Mouse (Mus musculus): Measurements from ENCODE around the gene Eif3i.
"Not testable (repeated sequence)": the region's sequence is repeated elsewhere in the genome, so short reads cannot be mapped to it uniquely, and the experiment has no call there.

DNA sequence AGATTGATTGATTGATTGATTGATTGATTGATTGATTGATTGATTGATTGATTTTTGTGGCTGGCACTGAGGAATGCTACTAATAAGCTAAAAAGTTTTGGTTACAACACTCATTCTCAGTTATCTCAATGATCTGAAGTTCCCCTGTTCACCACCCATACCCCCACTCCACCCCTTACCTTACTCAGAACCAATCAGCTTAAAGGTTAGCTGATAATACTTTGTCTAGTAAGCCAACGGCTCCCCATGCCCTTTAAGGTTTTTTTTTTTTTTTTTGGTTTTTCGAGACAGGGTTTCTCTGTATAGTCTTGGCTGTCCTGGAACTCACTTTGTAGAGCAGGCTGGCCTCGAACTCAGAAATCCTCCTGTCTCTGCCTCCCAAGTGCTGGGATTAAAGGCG, 52.8 kb downstream of the Eif3i start:
- not testable (repeated sequence) for TF ChIP-seq CTCF (IDR thresholded peaks at IDR 0.05; ENCODE audit: control insufficient read depth, insufficient read depth, insufficient replicate concordance, low read depth, low read length); POLR2A (IDR thresholded peaks at IDR 0.05; ENCODE audit: control insufficient read depth, low read depth, low read length)

All from testis, adult 2 months (tissue).